In the genomic region with DNA sequence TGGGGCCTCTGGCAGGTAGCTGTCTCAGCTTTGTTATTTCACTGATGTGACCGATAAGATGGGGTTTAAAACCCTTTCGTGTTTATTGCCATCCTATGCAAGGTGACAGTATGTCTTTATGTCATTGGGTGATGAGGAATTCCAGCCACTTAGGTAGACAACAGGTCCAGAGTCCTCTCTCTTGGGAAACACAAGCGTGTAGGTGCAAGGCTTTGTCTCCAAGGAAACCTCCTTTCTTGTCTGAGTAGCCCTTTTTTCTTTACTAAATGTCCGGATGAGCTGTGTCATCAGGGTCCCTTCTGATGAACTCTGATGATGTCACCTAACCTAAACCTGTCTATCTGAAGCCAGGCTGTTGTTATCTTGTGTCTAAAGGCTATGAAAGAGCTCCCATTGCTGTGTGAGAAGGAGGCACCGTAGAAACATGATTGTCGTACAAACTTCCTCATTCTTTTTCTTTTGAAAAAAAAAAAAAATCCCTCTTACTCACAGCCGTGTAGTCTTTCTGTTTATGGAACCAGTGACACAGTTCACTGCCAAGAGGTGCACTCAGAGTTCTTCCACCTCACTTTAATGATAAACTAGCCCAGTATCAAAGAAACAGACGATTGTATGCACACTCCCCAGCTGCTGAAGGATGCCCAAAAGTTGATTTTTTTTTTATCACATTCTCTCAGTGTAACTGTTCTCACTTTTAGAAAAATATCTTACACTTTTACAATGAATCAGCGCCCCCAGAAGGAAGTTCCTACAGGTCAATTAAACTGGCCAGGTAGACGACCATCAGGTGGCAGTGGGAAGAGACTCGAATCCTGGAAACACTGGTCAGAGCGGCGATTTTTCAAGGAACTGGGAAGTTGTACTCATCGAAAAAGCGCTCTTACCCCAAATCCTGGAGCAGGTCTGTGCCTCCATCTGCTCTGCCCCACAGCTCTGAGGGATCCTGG, we compare ENCODE assay signal across 7 mouse cellular contexts. TPM values are rescaled to one million over a fixed set of nuclear protein-coding genes. Genes with fewer than 3 reads are reported as not detected.
A peak's percentile ranks its signal among the peaks of the same experiment; 100 is the strongest.
DNase-seq lines count a peak whose midpoint lies in the region; ATAC-seq and TF ChIP-seq lines count a peak whose summit lies in the region.

No protein-coding gene starts in this region.

- H3K27me3 ChIP-seq in testis, adult 2 months (ENCODE audit: control insufficient read depth, insufficient read depth, low read length), result no peaks in the 10 kb centered on the region
- no peaks in the 10 kb centered on the region for H3K27me3 ChIP-seq in embryonic facial prominence, embryonic 13.5 days
- no peaks in the 10 kb centered on the region for H3K27me3 ChIP-seq in midbrain, postnatal 0 days (ENCODE audit: insufficient read depth, low read length)

- H3K9me3 ChIP-seq in embryonic facial prominence, embryonic 13.5 days, result no peaks in the 10 kb centered on the region
- no peaks in the 10 kb centered on the region for H3K9me3 ChIP-seq in midbrain, postnatal 0 days (ENCODE audit: low read length)

- H3K4me2 ChIP-seq in embryonic facial prominence, embryonic 13.5 days, result peak overlapping the region; percentile 73
- H3K4me2 ChIP-seq in midbrain, postnatal 0 days (ENCODE audit: low read depth, low read length, poor library complexity, severe bottlenecking), result peak overlapping the region; percentile 29

- no peak; the same call in 1 of the 2 replicates for ATAC-seq in embryonic facial prominence, embryonic 13.5 days (ENCODE audit: insufficient number of reproducible peaks, insufficient read depth, low FRiP score, low TSS enrichment, low read depth)
- peak; percentile 56 for ATAC-seq in inflammation-experienced regulatory T-cells, adult 6 months
- no peak for ATAC-seq in midbrain, postnatal 0 days (ENCODE audit: low FRiP score)

- TF ChIP-seq CTCF in testis, adult 2 months (IDR thresholded peaks at IDR 0.05; ENCODE audit: control insufficient read depth, insufficient read depth, insufficient replicate concordance, low read depth, low read length), result no peak
- 0 out of 2 replicates have a peak, but pooled peaks have one; percentile 11 for TF ChIP-seq CTCF in midbrain, postnatal 0 days (IDR thresholded peaks at IDR 0.05)

- 0 out of 2 replicates have a peak overlapping the region, but pooled peaks have one; percentile 34 for H3K27ac ChIP-seq in testis, adult 2 months (ENCODE audit: control insufficient read depth, insufficient read depth, low read depth, low read length)
- H3K27ac ChIP-seq in embryonic facial prominence, embryonic 13.5 days, result peak overlapping the region; percentile 55
- H3K27ac ChIP-seq in midbrain, postnatal 0 days (ENCODE audit: low read depth, low read length), result no peak overlapping the region

- no peaks in the 10 kb centered on the region for H3K36me3 ChIP-seq in testis, adult 2 months (ENCODE audit: control insufficient read depth, insufficient read depth, low read length)
- no peaks in the 10 kb centered on the region for H3K36me3 ChIP-seq in embryonic facial prominence, embryonic 13.5 days
- no peaks in the 10 kb centered on the region for H3K36me3 ChIP-seq in midbrain, postnatal 0 days (ENCODE audit: insufficient read depth, low read length)

- H3K4me3 ChIP-seq in testis, adult 2 months (ENCODE audit: control insufficient read depth, low read depth, low read length), result peak overlapping the region; percentile 72
- peak overlapping the region; percentile 48 for H3K4me3 ChIP-seq in embryonic facial prominence, embryonic 13.5 days
- H3K4me3 ChIP-seq in midbrain, postnatal 0 days (ENCODE audit: low read depth, low read length), result peak overlapping the region; percentile 5; the same call in 1 of the 2 replicates

- no peak for DNase-seq in testis, postnatal 14 days (ENCODE audit: low spot score)
- no peak for DNase-seq in midbrain, postnatal 0 days (ENCODE audit: low spot score)
- DNase-seq in retina, embryonic 14.5 days (ENCODE audit: low spot score), result no peak
- DNase-seq in thymus, postnatal 36 days, result no peak

- peak overlapping the region; percentile 76 for H3K9ac ChIP-seq in embryonic facial prominence, embryonic 13.5 days
- H3K9ac ChIP-seq in midbrain, postnatal 0 days (replicated peaks; ENCODE audit: low read length, poor library complexity, severe bottlenecking), result no peak overlapping the region

- 25% methylated on average over 15 of the region's 15 CpGs for WGBS in embryonic facial prominence, embryonic 13.5 days
- WGBS in midbrain, postnatal 0 days, result 37% methylated on average over 15 of the region's 15 CpGs

- peaks cover 13% of the 10 kb centered on the region for H3K4me1 ChIP-seq in testis, adult 2 months (ENCODE audit: control insufficient read depth, insufficient read depth, low read length)
- peaks cover 23% of the 10 kb centered on the region for H3K4me1 ChIP-seq in embryonic facial prominence, embryonic 13.5 days
- H3K4me1 ChIP-seq in midbrain, postnatal 0 days (ENCODE audit: insufficient read depth, low read length), result peaks cover 6% of the 10 kb centered on the region

- no peak for TF ChIP-seq POLR2A in testis, adult 2 months (IDR thresholded peaks at IDR 0.05; ENCODE audit: control insufficient read depth, low read depth, low read length)

RNA-seq across cellular contexts. Expression of a gene that starts 0.6 kb away (rescaled TPM):
- polyA plus RNA-seq in testis, adult 2 months (2012; rRNA removed), result 24.9 and 26.6 TPM in 2 replicates
- polyA plus RNA-seq in embryonic facial prominence, embryonic 13.5 days (2015; fragmentation: Nextera tagmentation; extraction: Ambion mirVana), result 5.9 and 6.8 TPM in 2 replicates
- polyA plus RNA-seq in inflammation-experienced regulatory T-cells, adult 6 months (2017; shearing (Covaris generic)), result 10 to 100 TPM; 74.8 to 86.0 (median 84.5) TPM
- total RNA-seq in midbrain, postnatal 0 days (2014; rRNA removed), result 2.3 and 4.0 TPM in 2 replicates
- polyA plus RNA-seq in midbrain, postnatal 0 days (2015; fragmentation: Nextera tagmentation; extraction: Ambion mirVana), result 1.3 and 1.9 TPM in 2 replicates

Comparison
In these comparisons a context has a peak if more than half of its experiments do, and no peak if none do; other contexts are left out.
1. H3K4me3 ChIP-seq: peak in every context shown above with its lines; median percentile 72 in testis, adult 2 months; 48 in embryonic facial prominence, embryonic 13.5 days; 5 in midbrain, postnatal 0 days.